Mouse (Mus musculus) midbrain, embryonic 14.5 days (tissue): ENCODE results near the gene Bak1. TPM values are rescaled to one million over a fixed set of nuclear protein-coding genes. Genes with fewer than 3 reads are reported as not detected.
A peak's percentile ranks its signal among the peaks of the same experiment; 100 is the strongest.

Experiments
- ATAC-seq: fragments of 200-750 bp; cut with Nextera tagmentation; 2 replicates; pipeline ENCODE4 v1.8.0; 2017; ENCODE audit warnings: moderate number of reproducible peaks, moderate library complexity; ENCODE audit not compliant: low FRiP score, low TSS enrichment
- DNase-seq: peaks from one replicate; pipeline ENCODE4 v3.0.0-alpha.2; 2015
- H3K27ac ChIP-seq: fragments of 300-500 bp; sonication (generic); replicated peaks from 2 replicates; pipeline ENCODE4 v1.5.1; 2014; ENCODE audit warnings: mild to moderate bottlenecking, low read depth, low read length, moderate library complexity
- H3K27me3 ChIP-seq: fragments of 300-500 bp; sonication (generic); 2 replicates; pipeline ENCODE4 v1.6.1; 2014; ENCODE audit warnings: low read length, control low read depth, mixed read lengths; ENCODE audit not compliant: control insufficient read depth, insufficient read depth
- H3K36me3 ChIP-seq: fragments of 300-500 bp; sonication (generic); 2 replicates; pipeline ENCODE4 v1.6.1; 2014; ENCODE audit warnings: low read length, control low read depth; ENCODE audit not compliant: control insufficient read depth, insufficient read depth
- H3K4me1 ChIP-seq: fragments of 300-500 bp; sonication (generic); 2 replicates; pipeline ENCODE4 v1.6.1; 2014; ENCODE audit warnings: mild to moderate bottlenecking, antibody characterized with exemption, low read length, control low read depth; ENCODE audit not compliant: control insufficient read depth, insufficient read depth
- H3K4me2 ChIP-seq: fragments of 300-500 bp; sonication (generic); 2 replicates; pipeline ENCODE4 v1.6.1; 2014; ENCODE audit warnings: mild to moderate bottlenecking, low read length, moderate library complexity
- H3K4me3 ChIP-seq: fragments of 300-500 bp; sonication (generic); replicated peaks from 2 replicates; pipeline ENCODE4 v1.5.1; 2014; ENCODE audit warnings: low read depth, low read length
- H3K9ac ChIP-seq: fragments of 300-500 bp; sonication (generic); replicated peaks from 2 replicates; pipeline ENCODE4 v1.6.1; 2014; ENCODE audit warnings: mild to moderate bottlenecking, low read length, moderate library complexity
- H3K9me3 ChIP-seq: fragments of 300-500 bp; sonication (generic); 2 replicates; pipeline ENCODE4 v1.6.1; 2016; ENCODE audit warnings: low read length, control low read depth, mixed read lengths; ENCODE audit not compliant: control insufficient read depth
- WGBS: fragments of 180-500 bp; shearing (Covaris S2); extraction: QIAGEN DNeasy Blood & Tissue Kit; methylation state at CpG from one replicate; pipeline ENCODE4 v1.1.7; 2014; 5-methylcytosine and 5-hydroxymethylcytosine counted together
- polyA plus RNA-seq: library from polyadenylated mRNA; unstranded; fragments of >200 nt; fragmentation: Nextera tagmentation; extraction: Ambion mirVana; gene quantifications from 2 replicates; pipeline ENCODE4 v1.2.1, GENCODE M21; 2014

Gene Bak1
- polyA plus RNA-seq, 1 experiment from 2014 or later = 5.8 TPM

DNA sequence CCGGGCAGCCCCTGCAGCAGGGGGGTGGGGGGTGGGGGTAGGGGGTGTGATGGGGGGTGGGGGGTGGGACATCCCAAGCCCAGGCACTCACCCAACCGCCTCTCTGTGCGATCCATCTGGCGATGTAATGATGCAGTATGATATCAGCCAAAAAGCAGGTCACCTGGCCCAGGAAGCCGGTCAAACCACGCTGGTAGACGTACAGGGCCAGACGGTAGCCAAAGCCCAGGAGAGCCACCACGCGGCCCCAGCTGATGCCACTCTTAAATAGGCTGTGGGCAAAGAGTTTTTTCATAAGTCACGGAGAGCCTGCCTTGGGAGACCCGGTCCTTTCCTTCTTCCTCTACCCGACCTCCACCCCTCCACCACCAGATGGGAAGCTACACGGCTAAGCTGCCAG, 7.7 kb downstream of the Bak1 start:
- no peaks in the 10 kb centered on the region for H3K9me3 ChIP-seq
- DNase-seq (no peak), ATAC-seq (no peak)
- no peaks in the 10 kb centered on the region for H3K27me3 ChIP-seq
- no peak overlapping the region for H3K9ac ChIP-seq
- WGBS = 92% methylated on average over 14 of the region's 14 CpGs
- H3K4me2 ChIP-seq = no peak overlapping the region
- no peak overlapping the region for H3K27ac ChIP-seq
- H3K4me3 ChIP-seq = no peak overlapping the region
- peaks cover 48% of the 10 kb centered on the region for H3K36me3 ChIP-seq
- peaks cover 11% of the 10 kb centered on the region for H3K4me1 ChIP-seq

- no peaks in the 10 kb centered on the region for H3K27me3 ChIP-seq
- peaks cover 34% of the 10 kb centered on the region for H3K36me3 ChIP-seq
- H3K9ac ChIP-seq = peak overlapping the region; percentile 54; the same call in 1 of the 2 replicates
- peak overlapping the region; percentile 74 for H3K4me2 ChIP-seq
- no peak for ATAC-seq
- H3K4me1 ChIP-seq = peaks cover 11% of the 10 kb centered on the region
- H3K9me3 ChIP-seq = no peaks in the 10 kb centered on the region
- peak; percentile 15 for DNase-seq
- H3K27ac ChIP-seq = 0 out of 2 replicates have a peak overlapping the region, but pooled peaks have one; percentile 20
- 35% methylated on average over 12 of the region's 12 CpGs for WGBS
- H3K4me3 ChIP-seq = peak overlapping the region; percentile 41
Observed at GRCm38 (mm10) chr17:27018555-27019196, 10.1 kb downstream of the Bak1 start.

DNA sequence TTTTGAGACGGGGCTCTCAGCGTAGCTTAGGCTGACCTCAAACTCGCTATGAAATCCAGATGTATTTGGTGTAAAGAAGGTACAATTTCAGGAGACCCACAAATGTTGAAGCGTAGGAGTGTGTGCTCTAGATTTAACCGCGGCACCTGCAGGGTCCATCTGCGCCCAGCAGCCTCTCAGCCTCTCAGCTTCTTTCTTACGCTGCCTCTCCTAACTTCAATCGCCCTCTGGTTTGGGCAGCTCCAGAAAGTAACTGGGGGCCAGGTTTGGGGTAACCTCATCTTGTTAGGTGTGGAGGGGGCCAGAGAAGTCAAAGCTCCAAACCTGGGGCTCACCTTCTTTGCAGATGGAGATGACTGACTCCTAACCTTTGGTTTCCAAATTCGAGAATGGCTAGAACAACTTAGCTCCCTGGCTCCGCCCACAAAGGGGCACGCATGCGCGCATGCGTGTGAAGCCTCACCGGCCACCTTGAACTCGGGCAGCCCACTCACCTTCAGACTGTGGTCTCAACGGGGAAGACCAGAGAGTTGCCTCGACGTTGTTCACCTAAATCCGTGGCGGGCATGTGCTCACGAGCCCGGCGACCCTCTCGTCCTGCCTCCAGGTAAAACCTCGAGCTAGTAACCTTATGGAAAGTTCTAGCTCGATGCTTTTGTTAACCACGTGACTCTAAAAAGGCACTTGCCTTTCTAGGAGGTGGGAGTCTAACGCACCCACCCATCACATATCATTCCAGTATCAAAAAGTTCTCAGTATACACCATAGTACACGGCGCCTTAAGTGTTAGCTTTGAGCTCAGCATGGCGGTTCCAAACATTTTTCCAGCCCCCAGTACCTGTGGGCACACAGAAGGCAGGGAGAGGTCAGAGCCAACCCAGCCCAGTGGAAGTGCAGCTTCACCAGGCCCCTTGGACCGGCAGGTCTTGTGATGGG, 11.0 kb downstream of the Bak1 start:
- 7% methylated on average over 34 of the region's 34 CpGs for WGBS
- DNase-seq (peak; percentile 96), ATAC-seq (peak; percentile 81)
- no peaks in the 10 kb centered on the region for H3K27me3 ChIP-seq
- H3K27ac ChIP-seq = 0 out of 2 replicates have a peak overlapping the region, but pooled peaks have one; percentile 20
- H3K4me3 ChIP-seq = peak overlapping the region; percentile 41
- no peaks in the 10 kb centered on the region for H3K9me3 ChIP-seq
- peak overlapping the region; percentile 74 for H3K4me2 ChIP-seq
- peaks cover 11% of the 10 kb centered on the region for H3K4me1 ChIP-seq
- H3K36me3 ChIP-seq = peaks cover 32% of the 10 kb centered on the region
- H3K9ac ChIP-seq = peak overlapping the region; percentile 54; the same call in 1 of the 2 replicates

- 0 out of 2 replicates have a peak, but pooled peaks cover 4% of the 10 kb centered on the region for H3K4me1 ChIP-seq
- H3K36me3 ChIP-seq = no peaks in the 10 kb centered on the region
- DNase-seq = no peak
- no peak overlapping the region for H3K4me3 ChIP-seq
- H3K27ac ChIP-seq = no peak overlapping the region
- no peak overlapping the region for H3K9ac ChIP-seq
- H3K9me3 ChIP-seq = no peaks in the 10 kb centered on the region
- 53% methylated on average over 6 of the region's 6 CpGs for WGBS
- H3K4me2 ChIP-seq = no peak overlapping the region
- ATAC-seq = no peak
- H3K27me3 ChIP-seq = no peaks in the 10 kb centered on the region
Observed at GRCm38 (mm10) chr17:27012909-27013308, 15.9 kb downstream of the Bak1 start.

GRCm38 (mm10) chr17:27011998-27012672, 16.7 kb downstream of the Bak1 start:
- H3K27me3 ChIP-seq = no peaks in the 10 kb centered on the region
- H3K4me2 ChIP-seq = no peak overlapping the region
- H3K36me3 ChIP-seq = no peaks in the 10 kb centered on the region
- no peaks in the 10 kb centered on the region for H3K9me3 ChIP-seq
- 67% methylated on average over 13 of the region's 14 CpGs for WGBS
- no peak overlapping the region for H3K4me3 ChIP-seq
- H3K4me1 ChIP-seq = no peaks in the 10 kb centered on the region
- ATAC-seq (no peak), DNase-seq (no peak)
- H3K27ac ChIP-seq = no peak overlapping the region
- H3K9ac ChIP-seq = no peak overlapping the region

GRCm38 (mm10) chr17:27011167-27011566, 17.6 kb downstream of the Bak1 start:
- Histone ChIP-seq H3K9ac (no peak overlapping the region), H3K27ac (no peak overlapping the region), H3K9me3 (no peaks in the 10 kb centered on the region), H3K4me1 (no peaks in the 10 kb centered on the region), H3K27me3 (no peaks in the 10 kb centered on the region), H3K36me3 (no peaks in the 10 kb centered on the region), H3K4me2 (no peak overlapping the region), H3K4me3 (no peak overlapping the region)
- DNase-seq (no peak), ATAC-seq (no peak)
- 88% methylated on average over 10 of the region's 10 CpGs for WGBS

GRCm38 (mm10) chr17:27008277-27008676, 20.5 kb downstream of the Bak1 start:
- no peak for DNase-seq
- 87% methylated on average over 2 of the region's 2 CpGs for WGBS
- no peak for ATAC-seq
- Histone ChIP-seq H3K27me3 (no peaks in the 10 kb centered on the region), H3K9me3 (no peaks in the 10 kb centered on the region), H3K27ac (no peak overlapping the region), H3K9ac (no peak overlapping the region), H3K4me1 (no peaks in the 10 kb centered on the region), H3K36me3 (no peaks in the 10 kb centered on the region), H3K4me2 (no peak overlapping the region), H3K4me3 (no peak overlapping the region)

GRCm38 (mm10) chr17:27005644-27006043, 23.2 kb downstream of the Bak1 start:
- H3K4me1 ChIP-seq = no peaks in the 10 kb centered on the region
- H3K27ac ChIP-seq = no peak overlapping the region
- H3K36me3 ChIP-seq = no peaks in the 10 kb centered on the region
- WGBS = 67% methylated on average over 11 of the region's 11 CpGs
- H3K9me3 ChIP-seq = no peaks in the 10 kb centered on the region
- no peak for DNase-seq
- no peaks in the 10 kb centered on the region for H3K27me3 ChIP-seq
- no peak overlapping the region for H3K9ac ChIP-seq
- H3K4me3 ChIP-seq = no peak overlapping the region
- no peak overlapping the region for H3K4me2 ChIP-seq
- ATAC-seq = no peak
